10 mouse cellular contexts compared by ENCODE assay signal in genomic region chr9:94732599-94733287, GRCm38 (mm10).
DNase-seq lines count a peak whose midpoint lies in the region; ATAC-seq and TF ChIP-seq lines count a peak whose summit lies in the region.
"Had no signal": no experiment of that assay in that cellular context is flagged by ENCODE, and none has a peak within 500 bp of the region (broad histone marks: within the 10 kb centered on the region; RNA-seq: fewer than 3 reads in every experiment).

No protein-coding gene starts in this region.

- intact Hi-C loops in heart, postnatal 25 days (cut with DNase I) = no loop called here

- H3K4me3 ChIP-seq in kidney, postnatal 0 days (replicated peaks; ENCODE audit: low read depth, low read length) = no peak overlapping the region
- no peak overlapping the region for H3K4me3 ChIP-seq in limb, embryonic 10.5 days

- 0 out of 2 replicates have a peak, but pooled peaks have one; percentile 52 for ATAC-seq in kidney, postnatal 0 days (replicated peaks; ENCODE audit: low FRiP score, low read depth)
- ATAC-seq in common myeloid progenitor, adult 5-6 weeks (replicated peaks; ENCODE audit: low read depth, poor library complexity, severe bottlenecking) = peak; percentile 74

- no peaks in the 10 kb centered on the region for H3K27me3 ChIP-seq in kidney, postnatal 0 days (ENCODE audit: insufficient read depth, low read length)
- no peaks in the 10 kb centered on the region for H3K27me3 ChIP-seq in limb, embryonic 10.5 days (ENCODE audit: low read depth, poor library complexity, severe bottlenecking)

- no peaks in the 10 kb centered on the region for H3K36me3 ChIP-seq in kidney, postnatal 0 days (ENCODE audit: insufficient read depth, low read length)
- H3K36me3 ChIP-seq in limb, embryonic 10.5 days = no peaks in the 10 kb centered on the region

- H3K27ac ChIP-seq in kidney, postnatal 0 days = no peak overlapping the region
- H3K27ac ChIP-seq in limb, embryonic 10.5 days = peak overlapping the region; percentile 56; the same call in 1 of the 2 replicates

- H3K4me2 ChIP-seq in kidney, postnatal 0 days (ENCODE audit: low read length) = no peak overlapping the region

- WGBS in kidney, postnatal 0 days = 56% methylated on average over 8 of the region's 8 CpGs
- WGBS in limb, embryonic 10.5 days = 68% methylated on average over 8 of the region's 8 CpGs

- no peak overlapping the region for H3K9ac ChIP-seq in kidney, postnatal 0 days (ENCODE audit: low read depth, low read length)

- TF ChIP-seq CTCF in kidney, postnatal 0 days (IDR thresholded peaks at IDR 0.05; ENCODE audit: low read depth) = no peak

- H3K4me1 ChIP-seq in kidney, postnatal 0 days (replicated peaks; ENCODE audit: insufficient read depth, low read length) = no peaks in the 10 kb centered on the region
- peaks cover 18% of the 10 kb centered on the region for H3K4me1 ChIP-seq in limb, embryonic 10.5 days

- peak; percentile 27 for DNase-seq in adrenal gland, postnatal 14 days
- DNase-seq in adrenal gland, postnatal 4 days (ENCODE audit: low spot score in 2 of 2) = no peak
- peak; percentile 38 for DNase-seq in kidney, postnatal 0 days (ENCODE audit: low spot score)
- no peak for DNase-seq in kidney, postnatal 36 days
- DNase-seq in limb, embryonic 10.5 days (ENCODE audit: low spot score) = peak; percentile 34
- no peak for DNase-seq in gastrocnemius, postnatal 4 days (ENCODE audit: low spot score in 2 of 2)
- no peak for DNase-seq in heart, postnatal 25 days (ENCODE audit: low spot score)
- DNase-seq: adrenal gland, adult 8-10 months; layer of hippocampus, postnatal 36 days had no signal

- H3K9me3 ChIP-seq in kidney, postnatal 0 days (replicated peaks; ENCODE audit: low read length) = no peaks in the 10 kb centered on the region
- no peaks in the 10 kb centered on the region for H3K9me3 ChIP-seq in limb, embryonic 10.5 days (replicated peaks)

Comparison
In these comparisons a context has a peak if more than half of its experiments do, and no peak if none do; other contexts are left out.
1. DNase-seq: peak in adrenal gland, postnatal 14 days (single experiment), kidney, postnatal 0 days (single experiment) and limb, embryonic 10.5 days (single experiment); none in adrenal gland, postnatal 4 days (0 of 2), kidney, postnatal 36 days (0 of 2), gastrocnemius, postnatal 4 days (0 of 2) and heart, postnatal 25 days (single experiment).